Mouse (Mus musculus) myocyte (in vitro differentiated cells): ENCODE data around the gene Cux1.

ENCODE experiments used
- CEBPB ChIP-seq: IDR thresholded peaks from 2 replicates; pipeline ENCODE4 v1.6.1; 2011; ENCODE audit warnings: mild to moderate bottlenecking, moderate library complexity; ENCODE audit not compliant: poor library complexity, insufficient read depth, severe bottlenecking
- E2F4 ChIP-seq: IDR thresholded peaks from one replicate; pipeline ENCODE4 v1.6.1; 2011; ENCODE audit warnings: mild to moderate bottlenecking, control low read depth, moderate library complexity; ENCODE audit not compliant: insufficient read depth
- MAX ChIP-seq: IDR thresholded peaks from one replicate; pipeline ENCODE4 v1.6.1; 2011; ENCODE audit warnings: low read depth, mild to moderate bottlenecking, control low read depth
- MYOG ChIP-seq, 3 experiments: IDR thresholded peaks; one replicate each; pipeline ENCODE4 v1.6.1; 2011; ENCODE audit warnings: control low read depth in 2 of 3, low read depth in 2 of 3, mild to moderate bottlenecking in 2 of 3; ENCODE audit not compliant: insufficient read length in 2 of 3, control insufficient read depth in 1 of 3, insufficient read depth in 1 of 3
- POLR2A ChIP-seq: IDR thresholded peaks from one replicate; pipeline ENCODE4 v1.6.1; 2011; ENCODE audit warnings: low read depth, mild to moderate bottlenecking, control low read depth, moderate library complexity; ENCODE audit not compliant: insufficient read length
- POLR2AphosphoS2 ChIP-seq: IDR thresholded peaks from one replicate; pipeline ENCODE4 v1.6.1; 2011; ENCODE audit warnings: low read depth, control low read depth; ENCODE audit not compliant: insufficient read length
- REST ChIP-seq: IDR thresholded peaks from one replicate; pipeline ENCODE4 v1.6.1; 2011; ENCODE audit warnings: mild to moderate bottlenecking, control low read depth, moderate library complexity; ENCODE audit not compliant: insufficient read depth, insufficient read length
- TCF12 ChIP-seq: IDR thresholded peaks from one replicate; pipeline ENCODE4 v1.6.1; 2011; ENCODE audit warnings: mild to moderate bottlenecking, control low read depth; ENCODE audit not compliant: poor library complexity, insufficient read depth, severe bottlenecking
- TCF3 ChIP-seq: IDR thresholded peaks from one replicate; pipeline ENCODE4 v1.6.1; 2011; ENCODE audit warnings: low read depth, control low read depth; ENCODE audit not compliant: insufficient read length
- USF1 ChIP-seq: IDR thresholded peaks from one replicate; pipeline ENCODE4 v1.6.1; 2011; ENCODE audit warnings: low read depth, mild to moderate bottlenecking, control low read depth, moderate library complexity

DNA sequence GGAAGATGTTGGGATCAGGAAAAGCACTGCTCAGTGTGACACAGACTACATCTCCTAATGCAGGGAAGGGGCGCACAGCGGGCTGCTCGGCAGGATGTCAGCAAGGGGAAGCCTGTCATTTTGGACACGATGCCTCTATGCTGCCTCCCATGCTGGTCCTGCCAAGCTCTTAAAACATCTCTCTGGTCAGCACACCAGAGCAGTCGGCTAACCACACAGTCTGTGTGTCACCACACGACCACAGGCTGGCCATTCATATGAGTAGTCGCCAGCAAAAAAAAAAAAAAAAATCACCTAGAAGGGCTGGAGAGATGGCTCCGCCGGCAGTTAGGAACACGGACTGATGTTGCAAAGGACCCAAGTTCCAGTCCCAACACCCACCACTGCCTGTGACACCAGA, 10.9 kb upstream of the Cux1 start:
- no peak for TF ChIP-seq POLR2A
- TF ChIP-seq POLR2AphosphoS2, result no peak
- no peak for TF ChIP-seq E2F4
- no peak for TF ChIP-seq USF1
- TF ChIP-seq MAX, result no peak
- TF ChIP-seq TCF3, result no peak
- no peak for TF ChIP-seq REST
- no peak for TF ChIP-seq CEBPB
- TF ChIP-seq MYOG (IDR thresholded peaks at IDR 0.05; ENCODE audit: control insufficient read depth in 1 of 3, insufficient read depth in 1 of 3, insufficient read length in 2 of 3, low read depth in 2 of 3), result no peak
- no peak for TF ChIP-seq TCF12
